Mouse (Mus musculus): ENCODE measurements around the gene Galnt2. TPM values are rescaled to one million over a fixed set of nuclear protein-coding genes. Genes with fewer than 3 reads are reported as not detected.
A peak's percentile ranks its signal among the peaks of the same experiment; 100 is the strongest.

The Galnt2 gene
- polyA plus RNA-seq, 1 experiment: 11.5 TPM

DNA sequence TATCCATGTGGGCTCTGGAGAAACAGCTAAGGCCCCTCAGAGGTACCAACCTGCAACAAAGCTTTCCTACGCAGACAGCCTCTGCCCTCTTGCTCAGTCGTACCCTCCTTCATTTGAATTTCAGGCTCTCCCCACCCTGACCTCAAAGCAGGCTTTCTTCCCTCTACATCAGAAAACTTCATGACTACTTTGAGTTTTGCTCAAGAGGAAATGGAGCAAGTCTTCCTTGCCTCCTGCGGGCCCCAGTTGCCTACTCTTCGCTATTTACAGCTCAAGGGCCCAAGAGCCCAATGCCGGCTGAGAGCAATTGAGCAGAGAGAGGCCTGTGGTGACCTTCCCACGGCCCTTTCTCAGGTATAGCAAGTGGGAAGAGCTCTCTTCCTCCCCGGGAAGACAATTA lies 131.4 kb downstream of the Galnt2 start:
- Histone ChIP-seq H3K4me1 (ENCODE audit: control insufficient read depth, insufficient read depth, low read length) (no peaks in the 10 kb centered on the region; the same call in 1 of the 2 replicates), H3K4me3 (replicated peaks; ENCODE audit: control insufficient read depth, low read depth, low read length) (peak overlapping the region; percentile 60), H3K27ac (ENCODE audit: control insufficient read depth, insufficient read depth, low read depth, low read length, poor library complexity) (peak overlapping the region; percentile 73)
- WGBS: 47% methylated on average over 7 of the region's 7 CpGs
- no peak for TF ChIP-seq CTCF (IDR thresholded peaks at IDR 0.05; ENCODE audit: control insufficient read depth, insufficient read depth, low read length)
- no peak for TF ChIP-seq POLR2A (IDR thresholded peaks at IDR 0.05; ENCODE audit: borderline replicate concordance, control insufficient read depth, low read depth, low read length)

DNA sequence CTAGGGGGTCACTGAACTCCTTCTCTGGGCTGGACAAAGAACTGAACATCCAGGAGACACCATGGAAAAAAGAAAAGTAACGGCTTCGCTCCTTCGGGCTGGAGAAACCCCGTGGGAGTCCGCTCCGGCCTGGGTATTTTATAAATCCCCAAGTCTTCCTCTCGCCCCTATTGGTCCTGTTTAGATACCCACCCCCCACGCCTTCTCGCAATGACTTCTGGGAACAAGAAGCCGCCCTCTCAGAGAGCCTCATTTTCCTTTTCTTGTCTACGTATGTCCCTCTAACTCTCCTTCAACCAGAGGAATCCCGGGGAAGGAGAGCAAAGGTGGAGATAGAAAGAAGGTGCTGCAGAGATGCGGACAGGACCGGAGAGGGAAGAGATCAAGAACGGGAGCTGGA lies 132.1 kb downstream of the Galnt2 start:
- no peak for TF ChIP-seq CTCF (IDR thresholded peaks at IDR 0.05; ENCODE audit: control insufficient read depth, insufficient read depth, low read length)
- H3K27ac ChIP-seq (ENCODE audit: control insufficient read depth, insufficient read depth, low read depth, low read length, poor library complexity): peak overlapping the region; percentile 73; the same call in 1 of the 2 replicates
- H3K4me1 ChIP-seq (ENCODE audit: control insufficient read depth, insufficient read depth, low read length): no peaks in the 10 kb centered on the region; the same call in 1 of the 2 replicates
- 90% methylated on average over 15 of the region's 15 CpGs for WGBS
- H3K4me3 ChIP-seq (replicated peaks; ENCODE audit: control insufficient read depth, low read depth, low read length): no peak overlapping the region

DNA sequence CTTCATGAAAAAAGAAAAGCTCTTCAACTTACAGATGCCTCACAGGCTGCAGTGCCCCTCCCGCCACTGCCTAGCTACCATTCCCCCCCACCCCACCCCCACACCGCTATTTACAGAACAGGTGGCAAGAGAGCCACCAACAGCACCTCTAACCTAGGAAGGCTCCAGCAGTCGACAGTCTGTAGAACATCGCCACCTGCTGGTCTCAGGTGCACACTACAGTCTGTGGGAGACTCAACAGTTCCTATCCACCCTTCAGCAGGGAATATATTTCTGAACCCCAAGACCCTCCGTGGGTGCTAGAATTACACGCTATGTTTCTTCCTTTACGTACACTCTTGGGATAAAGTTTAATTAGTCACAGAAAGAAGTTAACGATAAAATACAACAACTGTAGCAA lies 137.0 kb downstream of the Galnt2 start:
- Histone ChIP-seq H3K27ac (ENCODE audit: control insufficient read depth, insufficient read depth, low read depth, low read length, poor library complexity) (no peak overlapping the region), H3K4me1 (ENCODE audit: control insufficient read depth, insufficient read depth, low read length) (no peaks in the 10 kb centered on the region), H3K4me3 (replicated peaks; ENCODE audit: control insufficient read depth, low read depth, low read length) (no peak overlapping the region)
- TF ChIP-seq CTCF (IDR thresholded peaks at IDR 0.05; ENCODE audit: control insufficient read depth, insufficient read depth, low read length) (peak; percentile 95), POLR2A (IDR thresholded peaks at IDR 0.05; ENCODE audit: borderline replicate concordance, control insufficient read depth, low read depth, low read length) (no peak)
- WGBS: 12% methylated on average over 8 of the region's 8 CpGs

DNA sequence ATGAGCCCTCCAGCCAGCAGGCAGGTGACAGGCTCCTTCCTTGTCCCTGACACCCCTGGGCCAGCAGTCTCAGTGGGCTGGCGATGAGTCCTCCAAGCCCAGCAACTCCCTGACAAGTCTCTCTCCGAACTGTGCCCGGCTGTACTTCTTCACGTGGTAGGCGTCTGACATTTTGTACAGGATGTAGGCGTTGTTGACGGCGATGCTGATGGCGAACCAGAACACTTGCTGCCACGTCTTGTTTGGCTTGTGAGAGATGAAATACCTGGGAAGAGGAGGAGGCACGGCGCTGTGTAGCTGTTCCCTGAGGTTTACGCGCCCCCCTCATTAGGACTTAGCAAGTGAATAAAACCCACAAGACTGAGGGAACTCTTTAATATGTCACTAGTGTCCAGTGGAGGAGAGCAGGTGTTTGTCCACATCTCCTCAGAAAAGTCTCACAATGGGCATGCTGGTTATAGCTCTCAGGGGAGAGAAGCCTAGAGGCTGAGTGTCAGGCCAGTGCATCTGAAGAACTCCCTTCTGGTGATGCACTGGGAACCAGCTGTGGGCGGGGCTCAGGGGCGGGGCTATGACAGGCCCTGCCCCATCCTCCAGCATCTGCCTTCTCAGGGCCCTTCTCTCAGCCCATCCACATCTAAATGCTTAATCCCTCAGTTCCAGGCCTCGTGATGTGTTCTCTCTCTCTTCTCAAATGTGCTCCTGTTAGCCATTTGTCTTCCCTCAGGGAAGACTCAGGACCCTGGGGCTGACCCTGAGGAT lies 139.4 kb downstream of the Galnt2 start:
- H3K4me1 ChIP-seq (ENCODE audit: control insufficient read depth, insufficient read depth, low read length): no peaks in the 10 kb centered on the region
- H3K4me3 ChIP-seq (replicated peaks; ENCODE audit: control insufficient read depth, low read depth, low read length): no peak overlapping the region
- no peak overlapping the region for H3K27ac ChIP-seq (ENCODE audit: control insufficient read depth, insufficient read depth, low read depth, low read length, poor library complexity)
- WGBS: 74% methylated on average over 17 of the region's 17 CpGs
- TF ChIP-seq CTCF (IDR thresholded peaks at IDR 0.05; ENCODE audit: control insufficient read depth, insufficient read depth, low read length): no peak
- no peak for TF ChIP-seq POLR2A (IDR thresholded peaks at IDR 0.05; ENCODE audit: borderline replicate concordance, control insufficient read depth, low read depth, low read length)

DNA sequence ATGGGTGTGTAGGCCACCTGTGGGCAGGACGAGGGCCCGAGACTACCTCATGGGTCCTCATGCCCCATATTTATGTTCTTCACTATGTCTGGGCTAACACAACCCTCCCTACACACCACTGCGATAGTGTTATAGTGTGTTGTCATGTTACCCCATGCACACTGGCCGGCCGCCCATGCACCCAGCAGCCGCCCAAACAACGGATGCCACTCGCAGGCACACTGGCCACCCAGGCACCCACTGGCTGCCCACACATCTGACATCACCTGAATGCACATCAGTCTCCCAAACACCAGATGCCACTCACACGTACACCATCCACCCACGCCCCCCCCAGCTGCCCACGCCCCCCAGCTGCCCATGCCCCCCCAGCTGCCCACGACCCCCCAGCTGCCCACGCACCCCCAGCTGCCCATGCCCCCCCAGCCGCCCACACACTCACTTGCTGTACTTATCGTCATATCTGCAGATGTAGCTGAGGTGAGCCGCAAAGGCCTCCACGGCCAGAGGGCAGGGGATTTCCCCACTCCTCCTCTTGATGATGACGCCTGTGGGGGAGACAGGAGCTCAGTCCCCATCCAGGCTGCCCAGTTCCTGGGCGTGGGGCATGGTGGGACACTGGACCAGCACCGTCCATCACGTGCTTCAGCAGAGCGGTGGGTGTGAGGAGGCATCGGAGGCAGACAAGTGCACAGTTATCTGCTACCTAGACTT lies 140.4 kb downstream of the Galnt2 start:
- Histone ChIP-seq H3K4me3 (replicated peaks; ENCODE audit: control insufficient read depth, low read depth, low read length) (no peak overlapping the region), H3K27ac (ENCODE audit: control insufficient read depth, insufficient read depth, low read depth, low read length, poor library complexity) (no peak overlapping the region), H3K4me1 (ENCODE audit: control insufficient read depth, insufficient read depth, low read length) (no peaks in the 10 kb centered on the region)
- 72% methylated on average over 23 of the region's 23 CpGs for WGBS
- TF ChIP-seq CTCF (IDR thresholded peaks at IDR 0.05; ENCODE audit: control insufficient read depth, insufficient read depth, low read length): no peak
- no peak for TF ChIP-seq POLR2A (IDR thresholded peaks at IDR 0.05; ENCODE audit: borderline replicate concordance, control insufficient read depth, low read depth, low read length)

DNA sequence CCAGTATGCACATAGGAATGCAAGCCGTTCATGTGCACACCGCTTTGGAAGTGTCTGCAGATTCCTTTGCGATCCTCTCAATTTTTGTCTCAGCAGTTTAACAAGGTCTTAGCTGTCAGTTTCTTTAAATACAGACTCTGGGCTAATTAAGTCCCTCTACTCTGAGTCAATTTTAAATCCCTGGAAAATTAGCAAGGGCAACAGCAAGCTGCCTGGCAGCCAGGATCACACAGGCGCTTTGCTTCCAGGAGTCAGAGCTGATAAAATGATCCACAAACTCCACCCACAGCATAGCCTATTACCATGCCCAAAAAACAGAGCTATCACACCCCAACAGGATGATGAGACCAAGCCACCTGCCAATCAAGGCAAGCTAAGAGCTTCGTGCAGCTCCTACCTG lies 142.6 kb downstream of the Galnt2 start:
- TF ChIP-seq CTCF (IDR thresholded peaks at IDR 0.05; ENCODE audit: control insufficient read depth, insufficient read depth, low read length) (no peak), POLR2A (IDR thresholded peaks at IDR 0.05; ENCODE audit: borderline replicate concordance, control insufficient read depth, low read depth, low read length) (no peak)
- no peak overlapping the region for H3K4me3 ChIP-seq (replicated peaks; ENCODE audit: control insufficient read depth, low read depth, low read length)
- no peak overlapping the region for H3K27ac ChIP-seq (ENCODE audit: control insufficient read depth, insufficient read depth, low read depth, low read length, poor library complexity)
- 83% methylated on average over 5 of the region's 5 CpGs for WGBS
- H3K4me1 ChIP-seq (ENCODE audit: control insufficient read depth, insufficient read depth, low read length): peaks cover 2% of the 10 kb centered on the region; the same call in 1 of the 2 replicates

DNA sequence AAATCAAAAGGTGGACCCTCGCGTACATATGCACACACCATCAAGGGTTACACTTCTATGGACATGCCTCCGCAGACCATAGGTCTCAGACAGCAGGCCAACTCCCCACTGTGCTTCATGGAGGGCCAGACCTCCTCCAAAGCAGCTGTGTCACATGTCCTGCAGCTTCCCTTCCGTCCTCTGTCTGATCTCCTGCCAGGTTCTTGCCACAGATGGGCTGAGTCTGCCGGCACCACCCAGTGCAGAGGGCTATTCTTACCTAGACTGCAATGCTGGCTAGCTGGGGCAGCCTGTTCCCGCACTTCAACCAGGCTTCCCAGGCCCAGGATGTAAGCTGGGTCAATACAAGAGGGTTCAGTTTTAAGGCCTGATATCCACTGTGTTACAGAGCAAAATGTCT lies 144.0 kb downstream of the Galnt2 start:
- Histone ChIP-seq H3K4me1 (ENCODE audit: control insufficient read depth, insufficient read depth, low read length) (peaks cover 2% of the 10 kb centered on the region; the same call in 1 of the 2 replicates), H3K4me3 (replicated peaks; ENCODE audit: control insufficient read depth, low read depth, low read length) (no peak overlapping the region), H3K27ac (ENCODE audit: control insufficient read depth, insufficient read depth, low read depth, low read length, poor library complexity) (no peak overlapping the region)
- 47% methylated on average over 6 of the region's 6 CpGs for WGBS
- TF ChIP-seq CTCF (IDR thresholded peaks at IDR 0.05; ENCODE audit: control insufficient read depth, insufficient read depth, low read length) (no peak), POLR2A (IDR thresholded peaks at IDR 0.05; ENCODE audit: borderline replicate concordance, control insufficient read depth, low read depth, low read length) (no peak)

DNA sequence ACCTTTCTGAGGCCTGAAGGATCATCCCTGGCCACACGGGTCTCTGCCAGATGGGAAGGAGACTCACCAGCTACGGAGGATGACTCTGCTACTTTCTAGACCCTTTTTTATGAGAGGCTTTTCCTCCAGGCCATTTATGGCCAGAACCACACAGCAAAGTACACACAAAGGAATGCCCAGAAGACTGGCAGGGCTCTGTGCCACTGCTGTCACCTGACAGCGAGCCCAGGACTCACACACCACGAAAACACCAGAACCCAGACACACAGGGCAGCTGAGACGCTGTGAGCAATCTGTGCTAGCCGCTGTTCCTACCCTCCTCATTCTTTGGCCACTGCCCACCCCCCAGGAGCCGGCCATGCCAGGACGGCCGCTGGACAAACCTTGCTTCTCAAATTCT lies 144.5 kb downstream of the Galnt2 start:
- Histone ChIP-seq H3K4me1 (ENCODE audit: control insufficient read depth, insufficient read depth, low read length) (peaks cover 2% of the 10 kb centered on the region; the same call in 1 of the 2 replicates), H3K27ac (ENCODE audit: control insufficient read depth, insufficient read depth, low read depth, low read length, poor library complexity) (no peak overlapping the region), H3K4me3 (replicated peaks; ENCODE audit: control insufficient read depth, low read depth, low read length) (no peak overlapping the region)
- TF ChIP-seq POLR2A (IDR thresholded peaks at IDR 0.05; ENCODE audit: borderline replicate concordance, control insufficient read depth, low read depth, low read length): no peak
- TF ChIP-seq CTCF (IDR thresholded peaks at IDR 0.05; ENCODE audit: control insufficient read depth, insufficient read depth, low read length): no peak
- WGBS: 46% methylated on average over 9 of the region's 9 CpGs

All from bone marrow, adult 2 months (tissue).